Mouse (Mus musculus): ENCODE data around the gene Lpp. TPM values are rescaled to one million over a fixed set of nuclear protein-coding genes. Genes with fewer than 3 reads are reported as not detected.

Lpp gene
- polyA plus RNA-seq, 1 experiment from 2014 or later, result 9.6 TPM

- DNase-seq (no peak), ATAC-seq (ENCODE audit: low FRiP score, low TSS enrichment) (no peak)
- 88% methylated on average over 5 of the region's 5 CpGs for WGBS
- H3K4me2 ChIP-seq (ENCODE audit: low read length), result no peak overlapping the region
- no peak overlapping the region for H3K9ac ChIP-seq (replicated peaks; ENCODE audit: low read length)
- H3K27ac ChIP-seq (replicated peaks; ENCODE audit: low read depth, low read length), result no peak overlapping the region
- H3K4me3 ChIP-seq (replicated peaks; ENCODE audit: low read depth, low read length), result no peak overlapping the region
- peaks cover 5% of the 10 kb centered on the region; the same call in 1 of the 2 replicates for H3K4me1 ChIP-seq (ENCODE audit: control insufficient read depth, insufficient read depth, low read length)
- no peaks in the 10 kb centered on the region for H3K27me3 ChIP-seq (ENCODE audit: control insufficient read depth, insufficient read depth, low read length)
- H3K36me3 ChIP-seq (ENCODE audit: control insufficient read depth, insufficient read depth, low read length), result no peaks in the 10 kb centered on the region
- no peaks in the 10 kb centered on the region for H3K9me3 ChIP-seq (ENCODE audit: control insufficient read depth, low read length)
These were observed 104.9 kb downstream of the Lpp start for GRCm38 (mm10) chr16:24498103-24498659.

GRCm38 (mm10) chr16:24501197-24501596 lies 107.9 kb downstream of the Lpp start:
- Histone ChIP-seq H3K4me2 (ENCODE audit: low read length) (no peak overlapping the region), H3K4me1 (ENCODE audit: control insufficient read depth, insufficient read depth, low read length) (peaks cover 5% of the 10 kb centered on the region; the same call in 1 of the 2 replicates), H3K27me3 (ENCODE audit: control insufficient read depth, insufficient read depth, low read length) (no peaks in the 10 kb centered on the region), H3K27ac (replicated peaks; ENCODE audit: low read depth, low read length) (no peak overlapping the region), H3K9ac (replicated peaks; ENCODE audit: low read length) (no peak overlapping the region), H3K36me3 (ENCODE audit: control insufficient read depth, insufficient read depth, low read length) (no peaks in the 10 kb centered on the region), H3K9me3 (ENCODE audit: control insufficient read depth, low read length) (no peaks in the 10 kb centered on the region), H3K4me3 (replicated peaks; ENCODE audit: low read depth, low read length) (no peak overlapping the region)
- no peak for ATAC-seq (ENCODE audit: low FRiP score, low TSS enrichment)
- no peak for DNase-seq
- 83% methylated on average over 6 of the region's 6 CpGs for WGBS

GRCm38 (mm10) chr16:24501628-24502294 lies 108.5 kb downstream of the Lpp start:
- H3K27ac ChIP-seq (replicated peaks; ENCODE audit: low read depth, low read length), result no peak overlapping the region
- no peaks in the 10 kb centered on the region for H3K9me3 ChIP-seq (ENCODE audit: control insufficient read depth, low read length)
- no peak overlapping the region for H3K4me3 ChIP-seq (replicated peaks; ENCODE audit: low read depth, low read length)
- DNase-seq (no peak), ATAC-seq (ENCODE audit: low FRiP score, low TSS enrichment) (no peak)
- H3K9ac ChIP-seq (replicated peaks; ENCODE audit: low read length), result no peak overlapping the region
- H3K4me1 ChIP-seq (ENCODE audit: control insufficient read depth, insufficient read depth, low read length), result peaks cover 5% of the 10 kb centered on the region; the same call in 1 of the 2 replicates
- no peaks in the 10 kb centered on the region for H3K36me3 ChIP-seq (ENCODE audit: control insufficient read depth, insufficient read depth, low read length)
- H3K4me2 ChIP-seq (ENCODE audit: low read length), result no peak overlapping the region
- WGBS, result 83% methylated on average over 11 of the region's 11 CpGs
- no peaks in the 10 kb centered on the region for H3K27me3 ChIP-seq (ENCODE audit: control insufficient read depth, insufficient read depth, low read length)

- Histone ChIP-seq H3K9me3 (ENCODE audit: control insufficient read depth, low read length) (no peaks in the 10 kb centered on the region), H3K4me3 (replicated peaks; ENCODE audit: low read depth, low read length) (no peak overlapping the region), H3K4me2 (ENCODE audit: low read length) (no peak overlapping the region), H3K9ac (replicated peaks; ENCODE audit: low read length) (no peak overlapping the region), H3K36me3 (ENCODE audit: control insufficient read depth, insufficient read depth, low read length) (no peaks in the 10 kb centered on the region), H3K27ac (replicated peaks; ENCODE audit: low read depth, low read length) (no peak overlapping the region), H3K4me1 (ENCODE audit: control insufficient read depth, insufficient read depth, low read length) (peaks cover 5% of the 10 kb centered on the region; the same call in 1 of the 2 replicates), H3K27me3 (ENCODE audit: control insufficient read depth, insufficient read depth, low read length) (no peaks in the 10 kb centered on the region)
- ATAC-seq (ENCODE audit: low FRiP score, low TSS enrichment) (no peak), DNase-seq (no peak)
- WGBS, result 75% methylated on average over 3 of the region's 3 CpGs
These were observed 109.1 kb downstream of the Lpp start for GRCm38 (mm10) chr16:24502295-24502823.

GRCm38 (mm10) chr16:24504838-24505605 lies 111.7 kb downstream of the Lpp start:
- ATAC-seq (ENCODE audit: low FRiP score, low TSS enrichment) (no peak), DNase-seq (no peak)
- Histone ChIP-seq H3K4me1 (ENCODE audit: control insufficient read depth, insufficient read depth, low read length) (peaks cover 11% of the 10 kb centered on the region; the same call in 1 of the 2 replicates), H3K27ac (replicated peaks; ENCODE audit: low read depth, low read length) (no peak overlapping the region), H3K36me3 (ENCODE audit: control insufficient read depth, insufficient read depth, low read length) (no peaks in the 10 kb centered on the region), H3K4me2 (ENCODE audit: low read length) (no peak overlapping the region), H3K27me3 (ENCODE audit: control insufficient read depth, insufficient read depth, low read length) (no peaks in the 10 kb centered on the region), H3K9me3 (ENCODE audit: control insufficient read depth, low read length) (no peaks in the 10 kb centered on the region), H3K9ac (replicated peaks; ENCODE audit: low read length) (no peak overlapping the region), H3K4me3 (replicated peaks; ENCODE audit: low read depth, low read length) (no peak overlapping the region)
- 88% methylated on average over 7 of the region's 7 CpGs for WGBS

GRCm38 (mm10) chr16:24506237-24506636 lies 112.9 kb downstream of the Lpp start:
- no peak for ATAC-seq (ENCODE audit: low FRiP score, low TSS enrichment)
- Histone ChIP-seq H3K4me3 (replicated peaks; ENCODE audit: low read depth, low read length) (no peak overlapping the region), H3K27me3 (ENCODE audit: control insufficient read depth, insufficient read depth, low read length) (no peaks in the 10 kb centered on the region), H3K27ac (replicated peaks; ENCODE audit: low read depth, low read length) (no peak overlapping the region), H3K4me1 (ENCODE audit: control insufficient read depth, insufficient read depth, low read length) (peaks cover 11% of the 10 kb centered on the region; the same call in 1 of the 2 replicates), H3K9me3 (ENCODE audit: control insufficient read depth, low read length) (no peaks in the 10 kb centered on the region), H3K9ac (replicated peaks; ENCODE audit: low read length) (no peak overlapping the region), H3K36me3 (ENCODE audit: control insufficient read depth, insufficient read depth, low read length) (no peaks in the 10 kb centered on the region), H3K4me2 (ENCODE audit: low read length) (no peak overlapping the region)
- DNase-seq, result no peak
- WGBS, result 100% methylated on average over 2 of the region's 2 CpGs

GRCm38 (mm10) chr16:24506740-24507139 lies 113.4 kb downstream of the Lpp start:
- DNase-seq, result no peak
- H3K4me2 ChIP-seq (ENCODE audit: low read length), result no peak overlapping the region
- H3K9ac ChIP-seq (replicated peaks; ENCODE audit: low read length), result no peak overlapping the region
- no peak overlapping the region for H3K4me3 ChIP-seq (replicated peaks; ENCODE audit: low read depth, low read length)
- peaks cover 8% of the 10 kb centered on the region; the same call in 1 of the 2 replicates for H3K4me1 ChIP-seq (ENCODE audit: control insufficient read depth, insufficient read depth, low read length)
- no peak for ATAC-seq (ENCODE audit: low FRiP score, low TSS enrichment)
- H3K27ac ChIP-seq (replicated peaks; ENCODE audit: low read depth, low read length), result no peak overlapping the region
- H3K36me3 ChIP-seq (ENCODE audit: control insufficient read depth, insufficient read depth, low read length), result no peaks in the 10 kb centered on the region
- H3K9me3 ChIP-seq (ENCODE audit: control insufficient read depth, low read length), result no peaks in the 10 kb centered on the region
- no peaks in the 10 kb centered on the region for H3K27me3 ChIP-seq (ENCODE audit: control insufficient read depth, insufficient read depth, low read length)
- WGBS, result 79% methylated on average over 4 of the region's 4 CpGs

- Histone ChIP-seq H3K4me1 (ENCODE audit: control insufficient read depth, insufficient read depth, low read length) (0 out of 2 replicates have a peak, but pooled peaks cover 5% of the 10 kb centered on the region), H3K27me3 (ENCODE audit: control insufficient read depth, insufficient read depth, low read length) (no peaks in the 10 kb centered on the region), H3K9ac (replicated peaks; ENCODE audit: low read length) (no peak overlapping the region), H3K4me2 (ENCODE audit: low read length) (no peak overlapping the region), H3K36me3 (ENCODE audit: control insufficient read depth, insufficient read depth, low read length) (no peaks in the 10 kb centered on the region), H3K4me3 (replicated peaks; ENCODE audit: low read depth, low read length) (no peak overlapping the region), H3K27ac (replicated peaks; ENCODE audit: low read depth, low read length) (no peak overlapping the region), H3K9me3 (ENCODE audit: control insufficient read depth, low read length) (no peaks in the 10 kb centered on the region)
- ATAC-seq (ENCODE audit: low FRiP score, low TSS enrichment), result no peak
- DNase-seq, result no peak
- WGBS, result 93% methylated on average over 5 of the region's 5 CpGs
These were observed 114.7 kb downstream of the Lpp start for GRCm38 (mm10) chr16:24507927-24508540.
